Mouse (Mus musculus) neural tube, embryonic 11.5 days (tissue): ENCODE results near the gene Rims3. TPM values are rescaled to one million over a fixed set of nuclear protein-coding genes. Genes with fewer than 3 reads are reported as not detected.

Experiments
- ATAC-seq: fragments of 200-750 bp; cut with Nextera tagmentation; 2 replicates; pipeline ENCODE4 v1.8.0; 2017; ENCODE audit warnings: moderate number of reproducible peaks, mild to moderate bottlenecking, moderate TSS enrichment, moderate library complexity; ENCODE audit not compliant: insufficient read depth, low FRiP score, low TSS enrichment
- DNase-seq: peaks from one replicate; pipeline ENCODE4 v3.0.0-alpha.2; 2015; ENCODE audit warnings: low spot score
- H3K27ac ChIP-seq: fragments of 300-500 bp; sonication (generic); 2 replicates; pipeline ENCODE4 v1.5.1; 2014; ENCODE audit warnings: low read depth, mild to moderate bottlenecking, low read length
- H3K27me3 ChIP-seq: fragments of 300-500 bp; sonication (generic); 2 replicates; pipeline ENCODE4 v1.6.1; 2014; ENCODE audit warnings: mild to moderate bottlenecking, low read length, mixed read lengths; ENCODE audit not compliant: control insufficient read depth, insufficient read depth
- H3K36me3 ChIP-seq: fragments of 300-500 bp; sonication (generic); 2 replicates; pipeline ENCODE4 v1.6.1; 2014; ENCODE audit warnings: mild to moderate bottlenecking, low read length, moderate library complexity, mixed read lengths; ENCODE audit not compliant: control insufficient read depth, insufficient read depth
- H3K4me1 ChIP-seq: fragments of 300-500 bp; sonication (generic); 2 replicates; pipeline ENCODE4 v1.6.1; 2014; ENCODE audit warnings: low read length, mixed read lengths; ENCODE audit not compliant: control insufficient read depth, insufficient read depth
- H3K4me2 ChIP-seq: fragments of 300-500 bp; sonication (generic); 2 replicates; pipeline ENCODE4 v1.6.1; 2014; ENCODE audit warnings: low read depth, mild to moderate bottlenecking, moderate library complexity
- H3K4me3 ChIP-seq: fragments of 300-500 bp; sonication (generic); 2 replicates; pipeline ENCODE4 v1.5.1; 2014; ENCODE audit warnings: low read depth, low read length
- H3K9ac ChIP-seq: fragments of 300-500 bp; sonication (generic); 2 replicates; pipeline ENCODE4 v1.6.1; 2014; ENCODE audit warnings: mild to moderate bottlenecking, low read length
- H3K9me3 ChIP-seq: fragments of 300-500 bp; sonication (generic); 2 replicates; pipeline ENCODE4 v1.6.1; 2016; ENCODE audit warnings: low read length; ENCODE audit not compliant: control insufficient read depth
- WGBS: fragments of 180-500 bp; shearing (Covaris S2); extraction: QIAGEN DNeasy Blood & Tissue Kit; methylation state at CpG from one replicate; pipeline ENCODE4 v1.1.7; 2014; 5-methylcytosine and 5-hydroxymethylcytosine counted together
- polyA plus RNA-seq: library from polyadenylated mRNA; unstranded; fragments of >200 nt; fragmentation: Nextera tagmentation; extraction: Ambion mirVana; gene quantifications from 2 replicates; pipeline ENCODE4 v1.2.1, GENCODE M21; 2014

Gene Rims3
- polyA plus RNA-seq, 1 experiment from 2014 or later: 5.2 TPM

DNA sequence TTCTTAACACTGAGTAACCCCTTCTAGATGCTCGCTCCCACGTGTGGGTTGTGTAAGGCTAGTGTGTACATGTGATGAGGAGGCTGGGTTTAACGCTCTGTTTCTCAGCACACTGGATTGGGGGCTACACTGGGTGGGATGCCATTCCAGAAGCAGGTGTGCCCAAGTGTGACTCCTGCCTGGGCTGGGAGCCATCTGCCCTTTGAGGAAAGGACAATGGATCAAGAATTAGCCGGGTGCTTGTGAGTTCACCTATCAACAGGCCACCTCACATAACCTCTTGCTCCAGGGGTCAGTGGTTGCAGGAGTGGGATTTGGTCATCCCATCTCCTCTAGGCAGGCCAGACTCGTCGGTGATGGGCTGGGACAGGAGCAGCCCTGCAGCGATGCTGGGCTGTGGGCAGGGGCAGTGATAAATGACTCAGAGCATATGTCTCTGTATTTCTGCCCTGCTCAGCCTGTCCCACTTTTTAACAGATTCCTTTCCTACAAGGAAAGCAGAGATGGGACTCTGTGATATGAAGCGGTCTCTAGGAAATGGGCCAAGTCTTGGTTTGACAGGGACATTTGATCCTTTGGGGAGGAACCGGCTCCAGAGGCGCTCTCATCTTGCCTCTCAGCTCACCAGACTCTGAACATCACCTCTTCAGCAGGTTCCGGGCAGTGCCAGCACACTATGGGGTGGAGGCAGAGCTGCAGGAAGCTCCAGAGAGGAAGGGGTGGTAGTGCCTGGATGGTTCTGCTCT is 39.2 kb downstream of the Rims3 start:
- no peaks in the 10 kb centered on the region for H3K9me3 ChIP-seq
- no peaks in the 10 kb centered on the region for H3K27me3 ChIP-seq
- DNase-seq (no peak), ATAC-seq (no peak)
- H3K4me1 ChIP-seq: no peaks in the 10 kb centered on the region
- no peaks in the 10 kb centered on the region for H3K36me3 ChIP-seq
- no peak overlapping the region for H3K27ac ChIP-seq
- WGBS: 70% methylated on average over 11 of the region's 11 CpGs
- no peak overlapping the region for H3K4me3 ChIP-seq
- H3K4me2 ChIP-seq: no peak overlapping the region
- H3K9ac ChIP-seq: no peak overlapping the region

DNA sequence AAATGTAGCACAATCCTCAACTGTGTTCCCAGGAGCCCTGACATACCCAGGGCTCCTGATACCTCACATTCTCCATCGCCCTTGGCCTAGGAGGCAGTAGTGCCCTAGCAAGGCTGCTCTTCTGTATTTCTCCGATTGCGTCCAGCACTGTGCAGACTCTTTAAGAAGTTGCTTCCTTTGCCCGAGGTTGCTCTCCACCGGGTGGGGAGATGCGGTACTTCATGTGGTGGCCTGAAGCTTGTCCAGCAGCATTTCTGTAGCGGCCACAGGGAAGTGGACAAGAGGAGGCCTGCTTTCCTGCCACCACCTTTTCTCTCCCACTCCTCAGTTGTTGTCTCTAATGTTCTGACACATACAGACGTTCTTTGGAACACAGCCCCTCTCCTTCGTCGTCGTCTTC is 40.0 kb downstream of the Rims3 start:
- H3K36me3 ChIP-seq: no peaks in the 10 kb centered on the region
- DNase-seq (no peak), ATAC-seq (no peak)
- H3K4me1 ChIP-seq: no peaks in the 10 kb centered on the region
- no peaks in the 10 kb centered on the region for H3K9me3 ChIP-seq
- H3K27me3 ChIP-seq: no peaks in the 10 kb centered on the region
- H3K27ac ChIP-seq: no peak overlapping the region
- no peak overlapping the region for H3K4me2 ChIP-seq
- H3K4me3 ChIP-seq: no peak overlapping the region
- H3K9ac ChIP-seq: no peak overlapping the region
- 85% methylated on average over 11 of the region's 11 CpGs for WGBS

DNA sequence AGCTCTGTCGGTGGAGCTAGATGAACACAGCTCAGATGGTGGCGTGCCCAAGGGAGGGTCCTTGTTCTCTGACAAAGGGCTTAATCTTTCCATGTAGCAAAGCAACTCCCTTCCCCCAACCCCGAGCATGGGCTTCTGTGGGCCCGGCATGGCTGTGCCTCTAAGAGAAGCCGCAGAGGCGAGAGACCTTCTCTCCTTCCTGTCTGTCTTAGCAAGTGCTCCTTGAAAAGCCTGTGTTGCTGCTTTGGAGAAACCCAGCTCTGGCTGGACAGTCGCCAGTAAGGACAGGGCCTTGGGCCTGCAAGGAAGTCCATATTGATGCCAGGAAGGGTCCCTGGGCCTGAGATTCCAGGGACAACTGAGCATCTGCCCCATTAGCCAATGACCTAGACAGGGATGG is 40.6 kb downstream of the Rims3 start:
- WGBS: 88% methylated on average over 7 of the region's 7 CpGs
- no peak for DNase-seq

GRCm38 (mm10) chr4:120895810-120896584 is 41.4 kb downstream of the Rims3 start:
- no peak for ATAC-seq
- DNase-seq: no peak
- no peaks in the 10 kb centered on the region for H3K4me1 ChIP-seq
- no peak overlapping the region for H3K9ac ChIP-seq
- 82% methylated on average over 7 of the region's 7 CpGs for WGBS
- no peak overlapping the region for H3K4me2 ChIP-seq
- no peak overlapping the region for H3K4me3 ChIP-seq
- H3K9me3 ChIP-seq: no peaks in the 10 kb centered on the region
- H3K36me3 ChIP-seq: no peaks in the 10 kb centered on the region
- no peak overlapping the region for H3K27ac ChIP-seq
- H3K27me3 ChIP-seq: no peaks in the 10 kb centered on the region

More for the DNA sequence above, 40.6 kb downstream of the Rims3 start:
- Histone ChIP-seq H3K9ac (no peak overlapping the region), H3K36me3 (no peaks in the 10 kb centered on the region), H3K4me3 (no peak overlapping the region), H3K27me3 (no peaks in the 10 kb centered on the region), H3K4me2 (no peak overlapping the region), H3K4me1 (no peaks in the 10 kb centered on the region), H3K27ac (no peak overlapping the region), H3K9me3 (no peaks in the 10 kb centered on the region)
- ATAC-seq: no peak

DNA sequence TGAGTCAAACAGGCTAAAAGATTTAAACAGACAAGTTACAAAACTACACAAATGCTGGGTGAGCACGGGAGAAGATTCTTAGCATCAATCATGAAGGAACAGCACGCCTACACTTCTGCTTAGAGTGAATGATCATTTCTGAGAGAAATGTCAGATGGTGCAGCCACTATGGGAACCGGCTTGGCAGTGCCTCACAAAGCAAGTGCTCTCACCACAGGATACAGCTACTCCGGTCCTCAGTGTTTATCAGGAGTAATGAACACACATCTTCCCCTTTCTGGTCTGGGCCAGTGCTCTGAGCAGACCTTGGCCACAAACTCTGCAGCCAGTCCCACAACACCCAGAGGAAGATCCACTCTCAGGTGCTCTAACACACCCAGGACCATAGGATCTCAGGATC is 49.9 kb downstream of the Rims3 start:
- DNase-seq: no peak
- H3K9ac ChIP-seq: no peak overlapping the region
- H3K27me3 ChIP-seq: no peaks in the 10 kb centered on the region
- no peak overlapping the region for H3K27ac ChIP-seq
- no peaks in the 10 kb centered on the region for H3K9me3 ChIP-seq
- H3K4me1 ChIP-seq: no peaks in the 10 kb centered on the region
- ATAC-seq: no peak
- H3K36me3 ChIP-seq: no peaks in the 10 kb centered on the region
- WGBS: 69% methylated on average over 4 of the region's 4 CpGs
- no peak overlapping the region for H3K4me2 ChIP-seq
- no peak overlapping the region for H3K4me3 ChIP-seq

GRCm38 (mm10) chr4:120905644-120906043 is 51.0 kb downstream of the Rims3 start:
- H3K27ac ChIP-seq: no peak overlapping the region
- ATAC-seq: no peak

GRCm38 (mm10) chr4:120909558-120910150 is 55.0 kb downstream of the Rims3 start:
- Histone ChIP-seq H3K27me3 (no peaks in the 10 kb centered on the region), H3K4me2 (no peak overlapping the region), H3K9ac (no peak overlapping the region), H3K27ac (no peak overlapping the region), H3K36me3 (no peaks in the 10 kb centered on the region), H3K4me3 (no peak overlapping the region), H3K4me1 (no peaks in the 10 kb centered on the region), H3K9me3 (no peaks in the 10 kb centered on the region)
- WGBS: 34% methylated on average over 15 of the region's 15 CpGs
- ATAC-seq (peak; percentile 58; the same call in 1 of the 2 replicates), DNase-seq (peak; percentile 78)

More at GRCm38 (mm10) chr4:120905644-120906043, 51.0 kb downstream of the Rims3 start:
- H3K4me3 ChIP-seq: no peak overlapping the region
- no peaks in the 10 kb centered on the region for H3K9me3 ChIP-seq
- WGBS: 74% methylated on average over 5 of the region's 5 CpGs
- DNase-seq: no peak
- H3K27me3 ChIP-seq: no peaks in the 10 kb centered on the region
- H3K36me3 ChIP-seq: no peaks in the 10 kb centered on the region
- no peak overlapping the region for H3K4me2 ChIP-seq
- no peak overlapping the region for H3K9ac ChIP-seq
- no peaks in the 10 kb centered on the region for H3K4me1 ChIP-seq

DNA sequence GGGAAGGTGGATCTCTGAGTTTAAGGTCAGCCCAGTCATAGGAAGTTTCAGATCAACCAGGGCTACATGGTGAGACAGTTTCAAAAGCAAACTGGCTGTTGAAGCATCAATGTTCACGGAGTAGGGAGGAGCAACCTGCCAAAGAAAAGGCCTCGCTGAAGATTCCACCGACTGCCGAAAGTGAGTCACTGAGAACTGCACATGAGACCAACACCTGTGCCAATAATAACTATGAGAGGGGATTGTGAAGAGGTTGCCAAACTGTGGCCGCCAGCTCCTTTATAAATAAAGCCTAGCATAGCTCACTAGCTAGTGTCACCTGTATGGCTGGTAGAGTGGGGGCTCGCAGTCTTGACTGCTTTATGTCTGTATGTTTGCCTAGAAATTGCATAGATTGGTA is 56.5 kb downstream of the Rims3 start:
- no peak for DNase-seq
- no peak overlapping the region for H3K27ac ChIP-seq

More for the DNA sequence above, 56.5 kb downstream of the Rims3 start:
- Histone ChIP-seq H3K4me1 (no peaks in the 10 kb centered on the region), H3K4me3 (no peak overlapping the region), H3K9ac (no peak overlapping the region), H3K4me2 (no peak overlapping the region), H3K27me3 (no peaks in the 10 kb centered on the region), H3K9me3 (no peaks in the 10 kb centered on the region), H3K36me3 (no peaks in the 10 kb centered on the region)
- 85% methylated on average over 6 of the region's 6 CpGs for WGBS
- ATAC-seq: no peak
